Mouse (Mus musculus) skeletal muscle tissue, postnatal 0 days (tissue): Measurements from ENCODE around the gene Dct. TPM values are rescaled to one million over a fixed set of nuclear protein-coding genes. Genes with fewer than 3 reads are reported as not detected.

ENCODE experiments used
- polyA plus RNA-seq: library from polyadenylated mRNA; unstranded; fragments of >200 nt; fragmentation: Nextera tagmentation; extraction: Ambion mirVana; gene quantifications from 2 replicates; pipeline ENCODE4 v1.2.1, GENCODE M21; 2015

Dct gene
- 1.1 and 1.8 TPM in 2 replicates for polyA plus RNA-seq

GRCm38 (mm10) chr14:118051975-118052630, at the start of gene Dct:
Dct (minus strand) TSS chr14:118052244.

Other genes starting within 250 kb of the Dct start
- gene Tgds, start 80.5 kb upstream of the Dct start, polyA plus RNA-seq = 26.0 and 27.9 TPM in 2 replicates
- gene Gpr180, start 84.9 kb upstream of the Dct start, polyA plus RNA-seq = 32.6 and 43.2 TPM in 2 replicates
- gene Sox21, start 184.8 kb upstream of the Dct start, polyA plus RNA-seq = 0.09 TPM in 1 of 2 replicates, not detected in the other
- not detected in 2 replicates for gene Gm9376, start 214.7 kb upstream of the Dct start, polyA plus RNA-seq